Mouse (Mus musculus) megakaryocyte, adult 5-6 weeks (primary cell): ENCODE measurements around the gene Xpnpep3. TPM values are rescaled to one million over a fixed set of nuclear protein-coding genes. Genes with fewer than 3 reads are reported as not detected.
"Not testable (repeated sequence)": the region's sequence is repeated elsewhere in the genome, so short reads cannot be mapped to it uniquely, and the experiment has no call there.

Source experiments
- ATAC-seq: 2 replicates; pipeline ENCODE4 v1.8.0; 2016; ENCODE audit warnings: mild to moderate bottlenecking, inconsistent platforms; ENCODE audit not compliant: poor library complexity, severe bottlenecking
- total RNA-seq, 2 experiments: library from RNA; stranded (forward) in 1 of 2; stranded (reverse) in 1 of 2; fragments of 153-499, 151-499 nt in 1 of 2; fragments of 221-1000, 200-1000 nt in 1 of 2; gene quantifications; 2 replicates each; pipeline versions ENCODE4 v1.2.3 to v1.2.4; 2015 to 2017

The Xpnpep3 gene
- total RNA-seq, 2 experiments from 2014 or later = 3.3 to 15.7 TPM

GRCm38 (mm10) chr15:81479446-81480213, 79.7 kb downstream of the Xpnpep3 start:
- no peak for ATAC-seq

- ATAC-seq = not testable (repeated sequence)
These were observed 80.3 kb downstream of the Xpnpep3 start for GRCm38 (mm10) chr15:81480284-81480683.

GRCm38 (mm10) chr15:81480977-81481379, 81.0 kb downstream of the Xpnpep3 start:
- peak; percentile 98 for ATAC-seq

- no peak for ATAC-seq
These were observed 83.0 kb downstream of the Xpnpep3 start for GRCm38 (mm10) chr15:81482966-81483365.

- no peak for ATAC-seq
These were observed 83.8 kb downstream of the Xpnpep3 start for GRCm38 (mm10) chr15:81483691-81484090.

GRCm38 (mm10) chr15:81485483-81485882, 85.5 kb downstream of the Xpnpep3 start:
- peak; percentile 65 for ATAC-seq

GRCm38 (mm10) chr15:81503466-81503865, 103.5 kb downstream of the Xpnpep3 start:
- ATAC-seq = no peak

GRCm38 (mm10) chr15:81503995-81504394, 104.1 kb downstream of the Xpnpep3 start:
- ATAC-seq = no peak

Other genes starting within 250 kb of the Xpnpep3 start
- 76.4 and 81.3 TPM in 2 replicates for gene Mrtfa, start 209.4 kb upstream of the Xpnpep3 start, total RNA-seq (2015)
- 39.4 and 46.2 TPM in 2 replicates for gene Mrtfa, start 209.4 kb upstream of the Xpnpep3 start, total RNA-seq (2017)
- gene Mchr1, start 164.6 kb upstream of the Xpnpep3 start, total RNA-seq (2015) = not detected in 2 replicates
- not detected in 2 replicates for gene Mchr1, start 164.6 kb upstream of the Xpnpep3 start, total RNA-seq (2017)
- 56.7 and 56.8 TPM in 2 replicates for gene Slc25a17, start 39.3 kb upstream of the Xpnpep3 start, total RNA-seq (2015)
- 61.3 and 67.6 TPM in 2 replicates for gene Slc25a17, start 39.3 kb upstream of the Xpnpep3 start, total RNA-seq (2017)
- gene St13, start 61 bp upstream of the Xpnpep3 start, total RNA-seq (2015) = 47.5 and 60.1 TPM in 2 replicates
- 162 and 222 TPM in 2 replicates for gene St13, start 61 bp upstream of the Xpnpep3 start, total RNA-seq (2017)
- gene Dnajb7, start 8.2 kb downstream of the Xpnpep3 start, total RNA-seq (2015) = not detected in 2 replicates
- gene Dnajb7, start 8.2 kb downstream of the Xpnpep3 start, total RNA-seq (2017) = 0.18 TPM in 1 of 2 replicates, not detected in the other
- gene Rbx1, start 66.2 kb downstream of the Xpnpep3 start, total RNA-seq (2015) = 176 and 189 TPM in 2 replicates
- gene Rbx1, start 66.2 kb downstream of the Xpnpep3 start, total RNA-seq (2017) = 150 and 189 TPM in 2 replicates
- 218 and 236 TPM in 2 replicates for gene Ep300, start 185.2 kb downstream of the Xpnpep3 start, total RNA-seq (2015)
- gene Ep300, start 185.2 kb downstream of the Xpnpep3 start, total RNA-seq (2017) = 46.5 and 76.5 TPM in 2 replicates